Mouse (Mus musculus) ES-E14 (cell line): ENCODE results near the gene Caskin1. TPM values are rescaled to one million over a fixed set of nuclear protein-coding genes. Genes with fewer than 3 reads are reported as not detected.
"Not testable (repeated sequence)": the region's sequence is repeated elsewhere in the genome, so short reads cannot be mapped to it uniquely, and the experiment has no call there.

Source experiments
- DNase-seq: peaks from one replicate; pipeline ENCODE4 v3.0.0-alpha.2; 2013; ENCODE audit warnings: low read depth, low spot score
- H3K27ac ChIP-seq: 2 replicates; pipeline ENCODE4 v1.5.1; 2012; ENCODE audit warnings: low read depth, mild to moderate bottlenecking, low read length, moderate library complexity, mixed read lengths; ENCODE audit not compliant: poor library complexity, insufficient read depth, severe bottlenecking
- H3K36me3 ChIP-seq: 2 replicates; pipeline ENCODE4 v1.6.1; 2012; ENCODE audit warnings: mild to moderate bottlenecking, low read length, moderate library complexity, mixed read lengths; ENCODE audit not compliant: control insufficient read depth, poor library complexity, insufficient read depth, severe bottlenecking
- H3K4me1 ChIP-seq, 2 experiments: fragments of 150-350 bp in 1 of 2; sonication (generic) in 1 of 2; 2 replicates each; pipeline ENCODE4 v1.6.1; 2012; ENCODE audit warnings: low read length in 2 of 2, mild to moderate bottlenecking in 1 of 2, mixed read lengths in 1 of 2; ENCODE audit not compliant: control insufficient read depth in 2 of 2, insufficient read depth in 2 of 2, poor library complexity in 1 of 2
- H3K4me3 ChIP-seq, 2 experiments: fragments of 150-350 bp in 1 of 2; sonication (generic) in 1 of 2; 2 replicates each; pipeline ENCODE4 v1.5.1; 2012; ENCODE audit warnings: low read length in 2 of 2, low read depth in 1 of 2, mild to moderate bottlenecking in 1 of 2, mixed read lengths in 1 of 2; ENCODE audit not compliant: insufficient read depth in 1 of 2, poor library complexity in 1 of 2, severe bottlenecking in 1 of 2
- H3K9ac ChIP-seq: 2 replicates; pipeline ENCODE4 v1.6.1; 2012; ENCODE audit warnings: low read depth, mild to moderate bottlenecking, low read length, mixed read lengths; ENCODE audit not compliant: poor library complexity, insufficient read depth, severe bottlenecking
- H3K9me3 ChIP-seq: fragments of 150-350 bp; sonication (generic); 2 replicates; pipeline ENCODE4 v1.6.1; 2012; ENCODE audit warnings: low read depth, mild to moderate bottlenecking, low read length; ENCODE audit not compliant: control insufficient read depth, insufficient read depth
- CHD2 ChIP-seq: IDR thresholded peaks from 2 replicates; pipeline ENCODE4 v1.6.1; 2014; ENCODE audit warnings: mild to moderate bottlenecking, low read depth, low read length, inconsistent platforms
- HCFC1 ChIP-seq: IDR thresholded peaks from 2 replicates; pipeline ENCODE4 v1.6.1; 2012; ENCODE audit warnings: low read length, inconsistent platforms, borderline replicate concordance; ENCODE audit not compliant: insufficient read depth
- MAFK ChIP-seq: IDR thresholded peaks from 2 replicates; pipeline ENCODE4 v1.6.1; 2014; ENCODE audit warnings: mild to moderate bottlenecking, low read depth, low read length, inconsistent platforms; ENCODE audit not compliant: insufficient read depth
- ZC3H11A ChIP-seq: IDR thresholded peaks from 2 replicates; pipeline ENCODE4 v1.6.1; 2012; ENCODE audit warnings: low read depth, mild to moderate bottlenecking, inconsistent platforms, low read length, borderline replicate concordance
- ZNF384 ChIP-seq: IDR thresholded peaks from 2 replicates; pipeline ENCODE4 v1.6.1; 2012; ENCODE audit warnings: low read depth, low read length, inconsistent platforms
- in situ Hi-C, 2 experiments: fragments of 600-800 bp; cut with MboI; formaldehyde crosslinking; loops; one replicate each; pipeline ENCODE4 v1.15.1; 2025; ENCODE audit warnings: low sequenced_read_pairs in 2 of 2, inconsistent platforms in 1 of 2; ENCODE audit not compliant: unreplicated experiment in 2 of 2
- total RNA-seq: library from RNA; depleted of rRNA; stranded (reverse); fragments of 300-350 nt; gene quantifications from 2 replicates; pipeline ENCODE4 v1.2.3, GENCODE M21; 2012

Caskin1 gene
- total RNA-seq, 1 experiment: 2.0 TPM

GRCm38 (mm10) chr17:24453372-24453771 lies 35.0 kb upstream of the Caskin1 start:
- no peak for DNase-seq
- in situ Hi-C loops: no loop called here
- 0 out of 4 replicates have a peak, but pooled peaks cover 0 to 2% of the 10 kb centered on the region in 2 experiments for H3K4me1 ChIP-seq
- H3K9me3 ChIP-seq: no peaks in the 10 kb centered on the region
- no peak overlapping the region for H3K4me3 ChIP-seq
- peaks cover 16% of the 10 kb centered on the region; the same call in 1 of the 2 replicates for H3K36me3 ChIP-seq
- no peak overlapping the region for H3K27ac ChIP-seq
- TF ChIP-seq ZC3H11A (no peak), CHD2 (0 out of 2 replicates have a peak, but pooled peaks have one; percentile 60)
- no peak overlapping the region for H3K9ac ChIP-seq

DNA sequence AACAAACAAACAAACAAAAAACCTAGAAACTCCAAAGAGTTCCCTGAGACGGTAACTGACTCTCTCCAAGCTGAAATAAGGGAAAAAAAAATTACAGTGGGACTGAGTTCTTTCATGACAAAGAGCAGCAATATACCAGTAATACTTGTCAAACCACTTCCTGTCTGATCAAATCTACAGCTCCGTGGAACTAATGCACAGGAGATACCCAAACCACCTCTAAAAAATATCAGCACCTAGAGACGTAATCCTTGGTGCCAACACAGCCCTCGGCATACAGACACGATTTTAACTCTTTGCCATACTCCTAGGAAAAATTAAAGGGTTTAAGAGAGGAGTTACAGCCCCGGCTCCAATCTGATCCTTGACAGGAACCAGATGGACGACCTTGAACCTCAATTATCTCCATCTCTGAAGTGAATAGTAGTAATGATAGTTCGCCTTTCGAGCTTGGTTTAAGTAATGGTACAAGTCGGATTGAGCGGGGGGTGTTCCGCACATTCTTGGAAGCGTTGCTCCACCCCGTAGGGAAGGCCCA lies 34.1 kb upstream of the Caskin1 start:
- Histone ChIP-seq H3K36me3 (peaks cover 7% of the 10 kb centered on the region; the same call in 1 of the 2 replicates), H3K4me1 (0 out of 4 replicates have a peak, but pooled peaks cover 0 to 2% of the 10 kb centered on the region in 2 experiments), H3K9ac (peak overlapping the region; percentile 91; the same call in 1 of the 2 replicates), H3K4me3 (peak overlapping the region; percentile 85), H3K9me3 (no peaks in the 10 kb centered on the region), H3K27ac (no peak overlapping the region)
- TF ChIP-seq HCFC1 (no peak), CHD2 (no peak), ZC3H11A (no peak), ZNF384 (no peak), MAFK (no peak)
- no peak for DNase-seq
- in situ Hi-C loops: no loop called here

GRCm38 (mm10) chr17:24454756-24455522 lies 33.5 kb upstream of the Caskin1 start:
- in situ Hi-C loops: no loop called here
- Histone ChIP-seq H3K9me3 (no peaks in the 10 kb centered on the region), H3K36me3 (peaks cover 2% of the 10 kb centered on the region; the same call in 1 of the 2 replicates), H3K4me3 (peak overlapping the region; percentile 85), H3K27ac (peak overlapping the region; percentile 61), H3K9ac (peak overlapping the region; percentile 91), H3K4me1 (0 out of 4 replicates have a peak, but pooled peaks cover 0 to 2% of the 10 kb centered on the region in 2 experiments)
- DNase-seq: peak; percentile 99
- TF ChIP-seq MAFK (no peak), HCFC1 (peak; percentile 1; the same call in 1 of the 2 replicates)

- H3K4me1 ChIP-seq, H3K9me3 ChIP-seq, in situ Hi-C loops, DNase-seq, H3K27ac ChIP-seq, H3K36me3 ChIP-seq: not testable (repeated sequence)
- Histone ChIP-seq H3K9ac (peak overlapping the region; percentile 25; the same call in 1 of the 2 replicates), H3K4me3 (peak overlapping the region; percentile 3 to 12; a peak in 2 of 4 replicates)
These were observed 32.7 kb upstream of the Caskin1 start for GRCm38 (mm10) chr17:24455523-24456206.
